18 mouse cellular contexts compared by ENCODE assay signal in genomic region chr9:71991147-71991546, GRCm38 (mm10).
"Had no signal": no experiment of that assay in that cellular context is flagged by ENCODE, and none has a peak within 500 bp of the region (broad histone marks: within the 10 kb centered on the region; RNA-seq: fewer than 3 reads in every experiment).

No protein-coding gene starts in this region.

- H3K4me3 ChIP-seq: liver, embryonic 13.5 days; liver, embryonic 15.5 days; megakaryocyte, embryonic 14.5 days; midbrain, embryonic 13.5 days; midbrain, embryonic 15.5 days; neural tube, embryonic 13.5 days; neural tube, embryonic 15.5 days; stomach, embryonic 15.5 days had no signal

- H3K9ac ChIP-seq: liver, embryonic 13.5 days; liver, embryonic 15.5 days; liver, postnatal 0 days; midbrain, embryonic 13.5 days; midbrain, embryonic 15.5 days; neural tube, embryonic 13.5 days; neural tube, embryonic 15.5 days; stomach, embryonic 15.5 days had no signal

- H3K9me3 ChIP-seq: liver, embryonic 13.5 days; liver, embryonic 15.5 days; megakaryocyte, embryonic 14.5 days; midbrain, embryonic 13.5 days; midbrain, embryonic 15.5 days; neural tube, embryonic 13.5 days; neural tube, embryonic 15.5 days; stomach, embryonic 15.5 days had no signal

- H3K27ac ChIP-seq: liver, embryonic 13.5 days; liver, embryonic 15.5 days; macrophage; midbrain, embryonic 13.5 days; midbrain, embryonic 15.5 days; neural tube, embryonic 15.5 days; stomach, embryonic 15.5 days; stomach, postnatal 0 days had no signal

- H3K36me3 ChIP-seq: liver, embryonic 13.5 days; liver, embryonic 15.5 days; midbrain, embryonic 13.5 days; midbrain, embryonic 15.5 days; neural tube, embryonic 13.5 days; neural tube, embryonic 15.5 days; stomach, embryonic 15.5 days had no signal

- H3K27me3 ChIP-seq: liver, embryonic 13.5 days; liver, embryonic 15.5 days; megakaryocyte, embryonic 14.5 days; midbrain, embryonic 13.5 days; midbrain, embryonic 15.5 days; neural tube, embryonic 13.5 days; neural tube, embryonic 15.5 days; stomach, embryonic 15.5 days had no signal

- H3K4me1 ChIP-seq: liver, embryonic 15.5 days had no signal

- ATAC-seq: liver, postnatal 0 days; midbrain, embryonic 13.5 days; midbrain, embryonic 15.5 days had no signal

- DNase-seq: liver, embryonic 13.5 days; liver, postnatal 0 days; lung, postnatal 10 days; lung, postnatal 36 days; right cerebral cortex, postnatal 14 days; thymus, adult 2 months; thymus, postnatal 25 days; thymus, postnatal 4 days had no signal

- H3K4me2 ChIP-seq: liver, embryonic 13.5 days; liver, embryonic 15.5 days; midbrain, embryonic 11.5 days; midbrain, embryonic 13.5 days; midbrain, embryonic 15.5 days; neural tube, embryonic 13.5 days; neural tube, embryonic 15.5 days; stomach, embryonic 15.5 days had no signal
